Mouse (Mus musculus) brown adipose tissue, adult 24 weeks (tissue): ENCODE results near the gene Mrfap1. TPM values are rescaled to one million over a fixed set of nuclear protein-coding genes. Genes with fewer than 3 reads are reported as not detected.
A peak's percentile ranks its signal among the peaks of the same experiment; 100 is the strongest.
"Not testable (repeated sequence)": the region's sequence is repeated elsewhere in the genome, so short reads cannot be mapped to it uniquely, and the experiment has no call there.

ENCODE experiments used
- H3K27ac ChIP-seq: fragments of 200-500 bp; replicated peaks from 2 replicates; pipeline ENCODE4 v1.5.1; 2012; ENCODE audit warnings: low read depth, mild to moderate bottlenecking, low read length
- H3K4me1 ChIP-seq: fragments of 200-500 bp; 2 replicates; pipeline ENCODE4 v1.6.1; 2012; ENCODE audit warnings: low read length, mixed read lengths; ENCODE audit not compliant: control insufficient read depth, insufficient read depth, insufficient read length
- H3K4me3 ChIP-seq: fragments of 200-500 bp; 2 replicates; pipeline ENCODE4 v1.5.1; 2012; ENCODE audit warnings: low read depth, mild to moderate bottlenecking, low read length, moderate library complexity; ENCODE audit not compliant: insufficient read depth
- polyA plus RNA-seq: library from polyadenylated mRNA; stranded (reverse); fragments of >200 nt; gene quantifications from 2 replicates; pipeline ENCODE4 v1.2.4, GENCODE M21; 2012; ENCODE audit not compliant: missing spikeins, insufficient read depth, insufficient read length

Gene Mrfap1
- polyA plus RNA-seq, 1 experiment: 235 TPM

- no peak overlapping the region for H3K4me3 ChIP-seq
- no peaks in the 10 kb centered on the region for H3K4me1 ChIP-seq
- no peak overlapping the region for H3K27ac ChIP-seq
Observed at GRCm38 (mm10) chr5:36811413-36811812, 14.8 kb upstream of the Mrfap1 start.

DNA sequence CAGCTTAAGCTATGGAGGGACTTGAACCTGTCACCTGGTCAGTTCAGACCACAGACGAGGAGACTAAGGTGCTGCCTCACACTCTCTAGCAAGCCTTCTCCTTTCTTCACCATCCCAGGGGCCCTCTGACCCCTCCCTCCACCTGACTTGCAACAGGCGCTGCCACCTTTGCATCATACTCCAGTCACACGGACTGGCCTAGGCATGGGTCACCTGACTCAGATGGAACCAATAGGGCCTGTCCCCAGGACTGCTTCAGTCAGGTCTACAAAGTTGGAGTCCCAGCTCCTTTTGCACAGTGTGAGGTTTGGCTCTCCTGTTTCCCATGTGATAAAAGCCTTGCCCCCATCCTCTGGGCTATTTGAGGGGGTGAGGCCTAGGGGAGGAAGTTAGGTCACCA lies 14.1 kb upstream of the Mrfap1 start:
- H3K4me3 ChIP-seq: no peak overlapping the region
- H3K27ac ChIP-seq: no peak overlapping the region
- H3K4me1 ChIP-seq: no peaks in the 10 kb centered on the region

DNA sequence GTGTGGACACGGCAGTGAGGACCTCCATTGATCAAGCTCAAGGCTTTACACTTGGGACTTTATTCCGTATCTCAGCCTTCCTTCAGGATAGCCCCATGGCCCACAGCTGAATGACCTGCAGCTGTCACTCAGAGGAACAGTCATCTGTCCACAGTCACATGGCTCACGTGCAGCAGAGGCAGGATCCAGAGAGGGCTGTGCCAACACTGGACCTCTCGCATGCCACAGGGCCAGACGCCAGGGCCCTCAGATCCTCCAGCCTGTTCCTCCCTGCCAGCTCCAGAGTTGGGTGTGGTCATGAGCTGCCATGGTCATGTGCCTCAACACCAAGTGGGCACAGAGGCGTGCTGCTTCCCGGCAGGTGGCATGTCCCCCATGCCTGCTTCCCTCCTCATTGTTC lies 12.6 kb upstream of the Mrfap1 start:
- Histone ChIP-seq H3K27ac (no peak overlapping the region), H3K4me1 (no peaks in the 10 kb centered on the region), H3K4me3 (no peak overlapping the region)

DNA sequence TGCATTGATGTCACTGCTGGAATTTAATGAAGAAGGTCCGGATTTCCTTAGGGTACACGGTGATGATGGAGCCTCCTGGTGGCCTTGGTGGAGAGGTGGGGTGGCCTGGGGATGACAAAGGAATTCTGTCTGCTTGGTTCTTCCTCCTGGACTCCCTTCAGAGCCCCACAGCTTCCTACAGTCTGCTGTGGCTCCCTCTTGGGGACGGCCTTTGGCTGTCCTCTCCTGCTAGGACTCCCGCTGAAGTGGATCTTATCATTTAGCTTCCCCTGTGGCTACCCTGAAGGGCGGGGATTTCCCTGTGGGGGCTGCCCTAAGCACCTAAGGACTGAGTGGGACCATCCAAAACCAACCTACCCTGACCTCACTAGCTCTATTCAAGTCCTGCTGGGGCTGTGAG lies 10.5 kb upstream of the Mrfap1 start:
- H3K4me1 ChIP-seq: no peaks in the 10 kb centered on the region
- 0 out of 2 replicates have a peak overlapping the region, but pooled peaks have one; percentile 1 for H3K27ac ChIP-seq

DNA sequence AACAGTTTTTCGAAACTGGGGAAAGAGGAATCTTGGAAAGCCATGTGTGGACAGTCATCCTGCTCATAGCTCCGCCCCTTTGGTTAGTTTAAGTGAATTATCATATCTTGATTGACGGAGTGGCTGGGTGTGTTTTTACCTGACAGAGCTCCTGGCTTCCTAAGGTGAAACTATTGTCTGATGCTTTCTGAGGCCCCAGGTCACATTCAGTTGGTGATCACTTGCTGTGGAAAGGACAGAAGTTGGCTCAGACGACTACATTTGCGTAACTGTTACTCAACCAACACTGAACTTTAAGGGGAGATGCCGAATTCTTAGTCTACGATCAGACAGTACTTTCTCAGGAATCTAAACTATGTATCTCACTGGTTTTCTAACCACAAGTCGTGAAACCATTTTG lies 719 bp upstream of the Mrfap1 start:
- H3K4me3 ChIP-seq: peak overlapping the region; percentile 48; the same call in 1 of the 2 replicates
- peak overlapping the region; percentile 15 for H3K27ac ChIP-seq
- H3K4me1 ChIP-seq: 0 out of 2 replicates have a peak, but pooled peaks cover 5% of the 10 kb centered on the region

More for the DNA sequence above, 10.5 kb upstream of the Mrfap1 start:
- H3K4me3 ChIP-seq: no peak overlapping the region

DNA sequence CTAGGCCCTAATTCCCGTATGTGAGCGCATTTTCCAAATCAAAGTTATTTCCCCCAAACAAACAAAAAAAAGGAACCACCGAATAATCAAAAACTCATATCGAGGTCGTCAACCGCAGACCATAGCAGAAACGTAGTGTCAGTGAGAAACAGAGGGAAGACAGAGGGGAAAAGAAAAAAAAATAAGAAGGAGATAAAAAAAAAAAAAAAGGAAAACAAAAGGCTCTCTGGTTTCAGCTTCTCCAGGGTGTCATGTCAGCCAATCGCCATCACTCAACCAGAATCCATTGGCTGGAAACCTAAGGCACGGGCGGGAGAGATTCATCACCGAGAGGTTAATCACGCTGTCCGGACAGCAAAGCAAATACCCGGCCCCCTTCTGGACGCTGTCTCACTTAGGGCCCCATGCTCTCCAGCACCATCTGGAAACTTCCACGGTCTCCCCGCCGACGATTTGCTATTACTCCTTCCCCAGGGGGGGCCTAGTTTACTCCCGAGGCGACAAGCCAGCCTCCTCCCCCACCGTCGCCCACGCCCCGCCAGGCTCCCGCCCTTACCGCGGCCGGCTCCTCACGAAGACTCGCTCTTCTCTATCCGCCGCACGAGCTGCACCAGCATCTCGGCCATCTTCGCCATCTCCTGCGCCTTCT lies 801 bp downstream of the Mrfap1 start:
- Histone ChIP-seq H3K27ac (peak overlapping the region; percentile 81), H3K4me3 (peak overlapping the region; percentile 81)
- H3K4me1 ChIP-seq: not testable (repeated sequence)

DNA sequence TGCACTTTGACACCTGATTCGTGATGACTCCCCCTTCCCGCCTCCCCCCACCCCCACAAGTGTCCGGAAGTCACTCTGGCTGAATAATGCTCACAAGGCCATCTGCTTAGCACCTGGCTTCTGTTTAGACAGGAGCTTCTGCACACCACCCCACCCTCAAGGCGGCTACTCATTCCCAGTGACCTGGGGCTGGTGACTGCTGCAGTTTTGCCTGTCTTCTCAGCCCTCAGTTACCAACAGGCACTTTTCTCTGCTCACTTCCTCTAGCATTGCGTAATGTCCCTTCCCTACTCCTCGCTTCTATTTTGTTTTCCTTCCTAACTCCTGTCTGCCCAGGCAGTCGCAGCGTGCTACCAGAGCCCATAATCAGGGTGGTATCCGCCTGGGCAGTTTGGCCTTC lies 4.7 kb downstream of the Mrfap1 start:
- 0 out of 2 replicates have a peak, but pooled peaks cover 1% of the 10 kb centered on the region for H3K4me1 ChIP-seq
- no peak overlapping the region for H3K27ac ChIP-seq
- H3K4me3 ChIP-seq: no peak overlapping the region

DNA sequence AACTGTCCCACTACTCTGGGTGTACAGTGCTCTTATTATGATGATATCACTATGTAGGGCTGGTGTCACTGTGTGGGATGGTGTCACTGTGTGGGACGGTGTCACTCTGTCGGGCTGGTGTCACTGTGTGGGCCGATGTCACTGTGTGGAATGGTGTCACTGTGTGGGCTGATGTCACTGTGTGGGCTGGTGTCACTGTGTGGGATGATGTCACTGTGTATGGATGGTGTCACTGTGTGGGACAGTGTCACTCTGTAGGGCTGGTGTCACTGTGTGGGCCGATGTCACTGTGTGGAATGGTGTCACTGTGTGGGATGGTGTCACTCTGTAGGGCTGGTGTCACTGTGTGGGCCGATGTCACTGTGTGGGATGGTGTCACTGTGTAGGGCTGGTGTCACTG lies 10.5 kb downstream of the Mrfap1 start:
- no peak overlapping the region for H3K27ac ChIP-seq
- H3K4me3 ChIP-seq: no peak overlapping the region
- H3K4me1 ChIP-seq: no peaks in the 10 kb centered on the region

DNA sequence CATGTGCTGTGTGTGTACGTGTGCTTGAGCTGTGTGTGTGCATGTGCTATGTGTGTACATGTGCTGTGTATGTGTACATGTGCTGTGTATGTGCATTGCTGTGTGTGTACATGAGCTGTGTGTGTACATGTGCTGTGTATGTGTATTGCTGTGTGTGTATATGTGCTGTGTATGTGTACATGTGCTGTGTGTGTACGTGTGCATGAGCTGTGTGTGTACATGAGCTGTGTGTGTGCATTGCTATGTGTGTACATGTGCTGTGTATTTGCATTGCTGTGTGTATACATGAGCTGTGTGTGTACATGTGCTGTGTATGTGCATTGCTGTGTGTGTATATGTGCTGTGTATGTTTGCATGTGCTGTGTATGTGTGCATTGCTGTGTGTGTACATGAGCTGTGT lies 17.1 kb downstream of the Mrfap1 start:
- H3K4me1 ChIP-seq: no peaks in the 10 kb centered on the region
- H3K27ac ChIP-seq: no peak overlapping the region
- H3K4me3 ChIP-seq: no peak overlapping the region

- Histone ChIP-seq H3K27ac (no peak overlapping the region), H3K4me3 (no peak overlapping the region), H3K4me1 (no peaks in the 10 kb centered on the region)
Observed at GRCm38 (mm10) chr5:36778901-36779300, 17.7 kb downstream of the Mrfap1 start.

DNA sequence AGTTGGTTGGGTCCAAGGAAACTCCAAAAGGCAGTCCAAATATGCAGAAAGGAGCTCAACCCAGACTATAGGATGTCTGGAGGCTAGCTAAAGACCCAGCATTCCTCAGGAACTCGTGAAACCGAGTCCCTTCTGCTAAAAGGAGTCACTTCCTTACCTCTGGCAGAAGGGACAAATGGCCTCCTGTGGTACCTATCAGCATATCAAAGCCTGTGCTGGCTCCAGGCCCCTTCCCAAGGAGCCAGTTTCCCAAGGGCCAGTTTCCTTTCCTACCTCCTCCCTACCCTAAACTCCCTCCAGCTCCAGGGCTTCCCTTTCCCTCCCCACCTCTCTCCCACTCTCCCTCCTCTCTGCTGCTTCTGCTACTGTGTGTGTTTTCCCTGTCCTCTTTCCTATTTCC lies 19.4 kb downstream of the Mrfap1 start:
- Histone ChIP-seq H3K27ac (no peak overlapping the region), H3K4me3 (no peak overlapping the region), H3K4me1 (no peaks in the 10 kb centered on the region)

DNA sequence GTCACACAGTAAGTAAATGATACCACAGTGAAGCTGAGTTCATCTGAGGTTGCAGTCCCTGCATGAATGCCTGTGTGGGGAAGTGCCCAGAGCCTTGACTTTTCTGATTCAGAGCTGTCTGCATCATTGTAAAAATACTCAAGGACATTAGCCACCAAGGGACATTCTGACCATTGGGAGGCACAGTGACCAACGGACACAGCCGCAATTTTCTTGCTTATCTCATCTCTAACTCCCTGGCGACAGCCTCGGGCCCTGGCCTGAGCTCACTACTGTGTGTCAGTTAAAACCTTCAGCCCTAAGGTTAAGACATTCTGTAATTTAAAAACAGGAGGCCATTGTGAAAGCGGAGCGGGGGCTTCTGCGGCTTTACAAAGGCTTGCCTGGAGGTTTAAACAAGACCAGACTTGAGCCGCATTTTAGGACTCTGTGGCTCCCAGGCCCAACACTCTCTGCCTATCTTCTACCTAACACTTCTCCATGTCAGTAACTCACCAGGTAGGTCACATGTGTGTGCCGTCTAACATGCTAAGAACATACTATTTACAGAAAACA lies 20.5 kb downstream of the Mrfap1 start:
- Histone ChIP-seq H3K4me1 (no peaks in the 10 kb centered on the region), H3K4me3 (no peak overlapping the region), H3K27ac (no peak overlapping the region)

DNA sequence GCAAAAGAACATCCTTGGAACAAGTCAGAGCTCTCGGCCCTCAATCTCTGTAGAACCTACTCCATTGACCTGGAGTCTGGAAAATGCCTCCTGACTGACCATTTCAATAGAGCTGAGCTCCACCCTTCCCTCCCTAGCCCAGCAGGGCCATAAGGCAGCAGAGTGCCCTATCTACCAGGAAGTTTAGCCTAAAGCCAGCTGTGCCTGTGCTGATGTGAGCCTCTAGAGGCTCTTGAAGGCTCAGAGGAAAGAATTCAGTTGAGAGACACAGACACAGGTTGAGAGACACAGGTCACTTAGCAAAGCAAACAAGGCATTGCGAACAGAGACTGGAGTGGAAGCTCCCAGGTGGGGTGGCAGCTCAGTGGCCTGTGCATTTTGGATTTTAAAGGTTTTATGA lies 21.3 kb downstream of the Mrfap1 start:
- no peak overlapping the region for H3K27ac ChIP-seq
- no peaks in the 10 kb centered on the region for H3K4me1 ChIP-seq
- H3K4me3 ChIP-seq: no peak overlapping the region

- no peak overlapping the region for H3K4me3 ChIP-seq
- H3K27ac ChIP-seq: no peak overlapping the region
- no peaks in the 10 kb centered on the region for H3K4me1 ChIP-seq
Observed at GRCm38 (mm10) chr5:36772586-36772985, 24.0 kb downstream of the Mrfap1 start.

- H3K4me1 ChIP-seq: no peaks in the 10 kb centered on the region
- no peak overlapping the region for H3K27ac ChIP-seq
- H3K4me3 ChIP-seq: no peak overlapping the region
Observed at GRCm38 (mm10) chr5:36769603-36770002, 27.0 kb downstream of the Mrfap1 start.

GRCm38 (mm10) chr5:36766958-36767703 lies 29.4 kb downstream of the Mrfap1 start:
- Histone ChIP-seq H3K4me3 (no peak overlapping the region), H3K27ac (no peak overlapping the region), H3K4me1 (no peaks in the 10 kb centered on the region)
